Mouse (Mus musculus) forebrain, embryonic 16.5 days (tissue): ENCODE results near the gene Dusp22. TPM values are rescaled to one million over a fixed set of nuclear protein-coding genes. Genes with fewer than 3 reads are reported as not detected.

Experiments
- ATAC-seq: fragments of 200-750 bp; cut with Nextera tagmentation; 2 replicates; pipeline ENCODE4 v1.8.0; 2017; ENCODE audit warnings: mild to moderate bottlenecking, moderate library complexity
- H3K27ac ChIP-seq: fragments of 300-500 bp; sonication (generic); 2 replicates; pipeline ENCODE4 v1.5.1; 2014; ENCODE audit warnings: low read length, control low read depth
- H3K27me3 ChIP-seq: fragments of 300-500 bp; sonication (generic); replicated peaks from 2 replicates; pipeline ENCODE4 v1.6.1; 2014; ENCODE audit warnings: low read length; ENCODE audit not compliant: control insufficient read depth, insufficient read depth
- H3K36me3 ChIP-seq: fragments of 300-500 bp; sonication (generic); 2 replicates; pipeline ENCODE4 v1.6.1; 2014; ENCODE audit not compliant: control insufficient read depth, insufficient read depth
- H3K4me1 ChIP-seq: fragments of 300-500 bp; sonication (generic); replicated peaks from 2 replicates; pipeline ENCODE4 v1.6.1; 2014; ENCODE audit warnings: low read length; ENCODE audit not compliant: control insufficient read depth, insufficient read depth
- H3K4me2 ChIP-seq: fragments of 300-500 bp; sonication (generic); 2 replicates; pipeline ENCODE4 v1.6.1; 2014; ENCODE audit warnings: mild to moderate bottlenecking, low read length, control low read depth
- H3K4me3 ChIP-seq: fragments of 300-500 bp; sonication (generic); replicated peaks from 2 replicates; pipeline ENCODE4 v1.5.1; 2014; ENCODE audit warnings: mild to moderate bottlenecking, low read length, control low read depth
- H3K9ac ChIP-seq: fragments of 300-500 bp; sonication (generic); replicated peaks from 2 replicates; pipeline ENCODE4 v1.6.1; 2014; ENCODE audit warnings: low read depth, low read length, control low read depth
- H3K9me3 ChIP-seq: fragments of 300-500 bp; sonication (generic); 2 replicates; pipeline ENCODE4 v1.6.1; 2016; ENCODE audit warnings: low read length; ENCODE audit not compliant: control insufficient read depth
- WGBS: fragments of 180-500 bp; shearing (Covaris S2); extraction: QIAGEN DNeasy Blood & Tissue Kit; methylation state at CpG from one replicate; pipeline ENCODE4 v1.1.7; 2014; 5-methylcytosine and 5-hydroxymethylcytosine counted together
- polyA plus RNA-seq: library from polyadenylated mRNA; unstranded; fragments of >200 nt; fragmentation: Nextera tagmentation; extraction: Ambion mirVana; gene quantifications from 2 replicates; pipeline ENCODE4 v1.2.1, GENCODE M21; 2015

Dusp22 gene
- polyA plus RNA-seq, 1 experiment from 2014 or later: 15.9 TPM

- H3K36me3 ChIP-seq: no peaks in the 10 kb centered on the region
- 0 out of 2 replicates have a peak, but pooled peaks have one; percentile 30 for ATAC-seq
- no peak overlapping the region for H3K9ac ChIP-seq
- peak overlapping the region; percentile 34 for H3K4me3 ChIP-seq
- peaks cover 17% of the 10 kb centered on the region for H3K4me1 ChIP-seq
- peak overlapping the region; percentile 52 for H3K4me2 ChIP-seq
- no peak overlapping the region for H3K27ac ChIP-seq
- WGBS: 3% methylated on average over 33 of the region's 33 CpGs
- no peaks in the 10 kb centered on the region for H3K9me3 ChIP-seq
- peaks cover 50% of the 10 kb centered on the region for H3K27me3 ChIP-seq
Observed at GRCm38 (mm10) chr13:30750461-30751303, 90.9 kb downstream of the Dusp22 start.

- H3K27me3 ChIP-seq: peaks cover 50% of the 10 kb centered on the region
Observed at GRCm38 (mm10) chr13:30751304-30751580, 91.4 kb downstream of the Dusp22 start.

GRCm38 (mm10) chr13:30752581-30753187 is 92.9 kb downstream of the Dusp22 start:
- no peaks in the 10 kb centered on the region for H3K9me3 ChIP-seq
- ATAC-seq: no peak
- peaks cover 46% of the 10 kb centered on the region for H3K27me3 ChIP-seq
- no peak overlapping the region for H3K4me3 ChIP-seq
- H3K27ac ChIP-seq: no peak overlapping the region
- peaks cover 17% of the 10 kb centered on the region for H3K4me1 ChIP-seq
- WGBS: 80% methylated on average over 4 of the region's 4 CpGs
- no peak overlapping the region for H3K9ac ChIP-seq
- no peak overlapping the region for H3K4me2 ChIP-seq
- no peaks in the 10 kb centered on the region for H3K36me3 ChIP-seq

More at GRCm38 (mm10) chr13:30751304-30751580, 91.4 kb downstream of the Dusp22 start:
- Histone ChIP-seq H3K9ac (no peak overlapping the region), H3K4me1 (peaks cover 17% of the 10 kb centered on the region), H3K4me3 (no peak overlapping the region), H3K36me3 (no peaks in the 10 kb centered on the region), H3K27ac (no peak overlapping the region), H3K9me3 (no peaks in the 10 kb centered on the region), H3K4me2 (no peak overlapping the region)
- no peak for ATAC-seq
- WGBS: 26% methylated on average over 6 of the region's 6 CpGs

GRCm38 (mm10) chr13:30753441-30753840 is 93.6 kb downstream of the Dusp22 start:
- Histone ChIP-seq H3K4me2 (no peak overlapping the region), H3K4me3 (no peak overlapping the region)
- 75% methylated on average over 3 of the region's 3 CpGs for WGBS

GRCm38 (mm10) chr13:30754066-30754465 is 94.3 kb downstream of the Dusp22 start:
- Histone ChIP-seq H3K4me1 (peaks cover 13% of the 10 kb centered on the region), H3K27ac (no peak overlapping the region), H3K9me3 (no peaks in the 10 kb centered on the region), H3K9ac (no peak overlapping the region), H3K36me3 (no peaks in the 10 kb centered on the region), H3K4me3 (no peak overlapping the region), H3K27me3 (peaks cover 34% of the 10 kb centered on the region), H3K4me2 (no peak overlapping the region)
- no peak for ATAC-seq
- 81% methylated on average over 4 of the region's 4 CpGs for WGBS

More at GRCm38 (mm10) chr13:30753441-30753840, 93.6 kb downstream of the Dusp22 start:
- Histone ChIP-seq H3K4me1 (peaks cover 17% of the 10 kb centered on the region), H3K36me3 (no peaks in the 10 kb centered on the region), H3K9ac (no peak overlapping the region), H3K27me3 (peaks cover 39% of the 10 kb centered on the region), H3K27ac (no peak overlapping the region), H3K9me3 (no peaks in the 10 kb centered on the region)
- ATAC-seq: no peak

GRCm38 (mm10) chr13:30754825-30755476 is 95.2 kb downstream of the Dusp22 start:
- Histone ChIP-seq H3K4me1 (peaks cover 9% of the 10 kb centered on the region), H3K4me3 (no peak overlapping the region), H3K27me3 (peaks cover 25% of the 10 kb centered on the region), H3K4me2 (no peak overlapping the region), H3K9ac (no peak overlapping the region), H3K27ac (no peak overlapping the region), H3K36me3 (no peaks in the 10 kb centered on the region), H3K9me3 (no peaks in the 10 kb centered on the region)
- no peak for ATAC-seq
- 86% methylated on average over 10 of the region's 10 CpGs for WGBS

GRCm38 (mm10) chr13:30755577-30755976 is 95.8 kb downstream of the Dusp22 start:
- Histone ChIP-seq H3K36me3 (no peaks in the 10 kb centered on the region), H3K4me1 (peaks cover 3% of the 10 kb centered on the region), H3K4me3 (no peak overlapping the region), H3K9me3 (no peaks in the 10 kb centered on the region), H3K27me3 (peaks cover 20% of the 10 kb centered on the region), H3K4me2 (no peak overlapping the region), H3K9ac (no peak overlapping the region), H3K27ac (no peak overlapping the region)
- whole genome bisulfite sequencing: 79% methylated on average over 3 of the region's 3 CpGs
- no peak for ATAC-seq

GRCm38 (mm10) chr13:30755998-30756639 is 96.3 kb downstream of the Dusp22 start:
- no peak overlapping the region for H3K9ac ChIP-seq
- 63% methylated on average over 9 of the region's 9 CpGs for WGBS
- H3K4me3 ChIP-seq: no peak overlapping the region
- H3K36me3 ChIP-seq: no peaks in the 10 kb centered on the region
- no peak overlapping the region for H3K4me2 ChIP-seq
- H3K9me3 ChIP-seq: no peaks in the 10 kb centered on the region
- peaks cover 15% of the 10 kb centered on the region for H3K27me3 ChIP-seq
- no peak for ATAC-seq
- no peak overlapping the region for H3K27ac ChIP-seq
- no peaks in the 10 kb centered on the region for H3K4me1 ChIP-seq
